Mouse (Mus musculus) hindbrain, embryonic 11.5 days (tissue): Measurements from ENCODE around the gene Spcs2. TPM values are rescaled to one million over a fixed set of nuclear protein-coding genes. Genes with fewer than 3 reads are reported as not detected.

Source experiments
- ATAC-seq: fragments of 200-750 bp; cut with Nextera tagmentation; 2 replicates; pipeline ENCODE4 v1.8.0; 2017; ENCODE audit warnings: mild to moderate bottlenecking, moderate TSS enrichment, moderate library complexity; ENCODE audit not compliant: low FRiP score
- DNase-seq: peaks from one replicate; pipeline ENCODE4 v3.0.0-alpha.2; 2015; ENCODE audit warnings: low spot score
- H3K27ac ChIP-seq: fragments of 300-500 bp; sonication (generic); 2 replicates; pipeline ENCODE4 v1.5.1; 2014; ENCODE audit warnings: mild to moderate bottlenecking, low read depth, low read length
- H3K27me3 ChIP-seq: fragments of 300-500 bp; sonication (generic); 2 replicates; pipeline ENCODE4 v1.6.1; 2014; ENCODE audit warnings: mild to moderate bottlenecking, low read length, moderate library complexity, mixed read lengths; ENCODE audit not compliant: control insufficient read depth, insufficient read depth
- H3K36me3 ChIP-seq: fragments of 300-500 bp; sonication (generic); 2 replicates; pipeline ENCODE4 v1.6.1; 2014; ENCODE audit warnings: mild to moderate bottlenecking, low read length, moderate library complexity, mixed read lengths; ENCODE audit not compliant: control insufficient read depth, insufficient read depth
- H3K4me1 ChIP-seq: fragments of 300-500 bp; sonication (generic); replicated peaks from 2 replicates; pipeline ENCODE4 v1.6.1; 2014; ENCODE audit warnings: low read length, mixed read lengths; ENCODE audit not compliant: control insufficient read depth, insufficient read depth
- H3K4me2 ChIP-seq: fragments of 300-500 bp; sonication (generic); replicated peaks from 2 replicates; pipeline ENCODE4 v1.6.1; 2014; ENCODE audit warnings: mild to moderate bottlenecking, low read depth, low read length
- H3K4me3 ChIP-seq: fragments of 300-500 bp; sonication (generic); 2 replicates; pipeline ENCODE4 v1.5.1; 2014; ENCODE audit warnings: low read depth, low read length
- H3K9ac ChIP-seq: fragments of 300-500 bp; sonication (generic); 2 replicates; pipeline ENCODE4 v1.6.1; 2014; ENCODE audit warnings: low read depth, low read length
- H3K9me3 ChIP-seq: fragments of 300-500 bp; sonication (generic); 2 replicates; pipeline ENCODE4 v1.6.1; 2016; ENCODE audit warnings: low read length; ENCODE audit not compliant: control insufficient read depth
- WGBS: fragments of 180-500 bp; shearing (Covaris S2); extraction: QIAGEN DNeasy Blood & Tissue Kit; methylation state at CpG from one replicate; pipeline ENCODE4 v1.1.7; 2014; 5-methylcytosine and 5-hydroxymethylcytosine counted together
- polyA plus RNA-seq: library from polyadenylated mRNA; unstranded; fragments of >200 nt; fragmentation: Nextera tagmentation; extraction: Ambion mirVana; gene quantifications from 2 replicates; pipeline ENCODE4 v1.2.1, GENCODE M21; 2014

Gene Spcs2
- polyA plus RNA-seq, 1 experiment from 2014 or later, result 356 TPM

- H3K4me2 ChIP-seq, result no peak overlapping the region
- no peak overlapping the region for H3K27ac ChIP-seq
- ATAC-seq (no peak), DNase-seq (no peak)
- no peaks in the 10 kb centered on the region for H3K9me3 ChIP-seq
- 53% methylated on average over 5 of the region's 5 CpGs for WGBS
- no peaks in the 10 kb centered on the region for H3K36me3 ChIP-seq
- H3K4me3 ChIP-seq, result no peak overlapping the region
- H3K9ac ChIP-seq, result no peak overlapping the region
- no peaks in the 10 kb centered on the region for H3K27me3 ChIP-seq
- H3K4me1 ChIP-seq, result no peaks in the 10 kb centered on the region; the same call in 1 of the 2 replicates
Measured at GRCm38 (mm10) chr7:99788563-99788962, 74.7 kb downstream of the Spcs2 start.

- Histone ChIP-seq H3K4me2 (no peak overlapping the region), H3K27ac (no peak overlapping the region), H3K27me3 (no peaks in the 10 kb centered on the region), H3K4me1 (no peaks in the 10 kb centered on the region; the same call in 1 of the 2 replicates), H3K9me3 (no peaks in the 10 kb centered on the region), H3K36me3 (no peaks in the 10 kb centered on the region), H3K9ac (no peak overlapping the region), H3K4me3 (no peak overlapping the region)
- DNase-seq (no peak), ATAC-seq (no peak)
- 43% methylated on average over 2 of the region's 2 CpGs for WGBS
Measured at GRCm38 (mm10) chr7:99787935-99788334, 75.3 kb downstream of the Spcs2 start.

Other genes starting within 250 kb of the Spcs2 start
- gene Tpbgl, start 236.4 kb downstream of the Spcs2 start, polyA plus RNA-seq, result 0.63 and 0.73 TPM in 2 replicates
- 2.1 and 2.4 TPM in 2 replicates for gene Slco2b1, start 152.1 kb downstream of the Spcs2 start, polyA plus RNA-seq
- not detected in 2 replicates for gene Olfr520, start 133.2 kb downstream of the Spcs2 start, polyA plus RNA-seq
- gene Olfr521, start 100.0 kb downstream of the Spcs2 start, polyA plus RNA-seq, result not detected in 2 replicates
- gene Neu3, start 35.0 kb downstream of the Spcs2 start, polyA plus RNA-seq, result 1.8 and 2.1 TPM in 2 replicates
- gene Xrra1, start 4.3 kb downstream of the Spcs2 start, polyA plus RNA-seq, result 0.37 and 0.59 TPM in 2 replicates
- 6.9 and 8.4 TPM in 2 replicates for gene Rnf169, start 117.0 kb upstream of the Spcs2 start, polyA plus RNA-seq
- 0.32 TPM in 1 of 2 replicates, not detected in the other for gene Chrdl2, start 142.7 kb upstream of the Spcs2 start, polyA plus RNA-seq